Mouse (Mus musculus): ENCODE measurements around the gene Aox2.

Gene Aox2

GRCm38 (mm10) chr1:58401396-58401795 is 123.3 kb downstream of the Aox2 start:
- DNase-seq (ENCODE audit: low spot score in 2 of 2): no peak

GRCm38 (mm10) chr1:58403745-58404144 is 125.6 kb downstream of the Aox2 start:
- DNase-seq (ENCODE audit: low spot score in 2 of 2): no peak

- no peak for DNase-seq (ENCODE audit: low spot score in 2 of 2)
Observed at GRCm38 (mm10) chr1:58407321-58407720, 129.2 kb downstream of the Aox2 start.

- no peak for DNase-seq (ENCODE audit: low spot score in 2 of 2)
Observed at GRCm38 (mm10) chr1:58408141-58408540, 130.0 kb downstream of the Aox2 start.

- no peak for DNase-seq (ENCODE audit: low spot score in 2 of 2)
Observed at GRCm38 (mm10) chr1:58409553-58410197, 131.5 kb downstream of the Aox2 start.

GRCm38 (mm10) chr1:58410198-58410588 is 132.1 kb downstream of the Aox2 start:
- DNase-seq (ENCODE audit: low spot score in 2 of 2): no peak

- no peak for DNase-seq (ENCODE audit: low spot score in 2 of 2)
Observed at GRCm38 (mm10) chr1:58410776-58411175, 132.7 kb downstream of the Aox2 start.

- DNase-seq (ENCODE audit: low spot score in 2 of 2): no peak
Observed at GRCm38 (mm10) chr1:58415442-58415841, 137.3 kb downstream of the Aox2 start.

- no peak for DNase-seq (ENCODE audit: low spot score in 2 of 2)
Observed at GRCm38 (mm10) chr1:58416048-58416447, 137.9 kb downstream of the Aox2 start.

GRCm38 (mm10) chr1:58420032-58420431 is 141.9 kb downstream of the Aox2 start:
- no peak for DNase-seq (ENCODE audit: low spot score in 2 of 2)

GRCm38 (mm10) chr1:58420961-58421360 is 142.8 kb downstream of the Aox2 start:
- DNase-seq (ENCODE audit: low spot score in 2 of 2): no peak

- no peak for DNase-seq (ENCODE audit: low spot score in 2 of 2)
Observed at GRCm38 (mm10) chr1:58422879-58423278, 144.8 kb downstream of the Aox2 start.

- DNase-seq (ENCODE audit: low spot score in 2 of 2): peak; percentile 93 to 99
Observed at GRCm38 (mm10) chr1:58423371-58424248, 145.5 kb downstream of the Aox2 start, which contains the start of gene Clk1. Gene Clk1 (minus strand): TSS chr1:58424066.

- no peak for DNase-seq (ENCODE audit: low spot score in 2 of 2)
Observed at GRCm38 (mm10) chr1:58424551-58424950, 146.4 kb downstream of the Aox2 start.
